Mouse (Mus musculus) activated CD4-positive, CD25-positive, alpha-beta regulatory T cell, adult 4 months (primary cell): ENCODE results near the gene Ccdc13. TPM values are rescaled to one million over a fixed set of nuclear protein-coding genes. Genes with fewer than 3 reads are reported as not detected.
A peak's percentile ranks its signal among the peaks of the same experiment; 100 is the strongest.

Experiments
- ATAC-seq: one replicate; pipeline ENCODE4 v1.8.0; 2017
- polyA plus RNA-seq, 2 experiments: library from polyadenylated mRNA; unstranded; fragments of 100-300 nt; shearing (Covaris generic); gene quantifications; one replicate each; pipeline ENCODE4 v1.2.1; 2017

Ccdc13 gene
- polyA plus RNA-seq, 2 experiments from 2014 or later: not detected

GRCm38 (mm10) chr9:121759091-121760081 lies 79.9 kb downstream of the Ccdc13 start, which contains the start of gene Zfp651:
TSS of gene Zfp651 (plus strand) at chr9:121759330.
- peak; percentile 13 for ATAC-seq

GRCm38 (mm10) chr9:121757835-121758814 lies 81.1 kb downstream of the Ccdc13 start:
- no peak for ATAC-seq

GRCm38 (mm10) chr9:121757432-121757831 lies 81.8 kb downstream of the Ccdc13 start:
- peak; percentile 45 for ATAC-seq

DNA sequence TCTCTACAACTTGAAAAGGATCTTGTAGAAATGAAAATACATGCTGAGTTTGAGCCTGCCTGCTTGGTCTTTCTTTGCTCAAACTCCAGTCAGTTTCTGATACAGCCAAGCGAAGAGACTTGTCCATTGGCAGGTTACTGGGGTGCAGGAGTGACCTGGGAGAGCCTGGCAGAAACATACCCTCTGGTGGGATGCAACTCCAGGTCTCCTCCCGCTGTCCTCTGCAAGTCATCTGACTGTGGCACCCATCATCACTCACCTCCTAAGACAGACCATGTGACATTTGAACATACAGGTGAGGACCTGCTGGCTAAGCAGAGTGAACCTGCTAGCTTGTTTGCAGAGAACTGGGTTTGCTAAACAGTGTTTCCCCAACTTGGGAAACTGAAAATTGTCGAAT lies 82.5 kb downstream of the Ccdc13 start:
- no peak for ATAC-seq

DNA sequence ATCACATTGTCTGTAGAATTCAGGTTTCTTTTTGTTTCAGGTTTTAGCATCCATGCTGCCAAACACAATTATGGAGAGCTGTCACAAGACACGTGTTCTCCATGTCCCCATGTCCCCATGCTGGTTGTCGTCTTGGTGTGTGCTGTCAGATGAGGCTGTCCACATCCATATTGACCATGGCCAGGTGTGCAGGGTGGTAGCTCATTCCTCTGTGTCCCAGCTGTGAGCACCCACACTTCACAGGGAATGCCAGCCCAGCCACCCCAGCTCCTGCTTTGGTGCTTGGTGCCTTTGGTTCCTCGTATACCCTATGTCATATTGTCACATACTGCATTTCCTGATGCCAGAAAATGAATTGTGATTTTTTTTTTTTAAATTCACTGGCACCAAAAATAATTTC lies 84.6 kb downstream of the Ccdc13 start:
- no peak for ATAC-seq

- ATAC-seq: no peak
These were observed 86.5 kb downstream of the Ccdc13 start for GRCm38 (mm10) chr9:121752774-121753173.

Other genes starting within 250 kb of the Ccdc13 start
- gene Lyzl4, start 197.4 kb downstream of the Ccdc13 start, polyA plus RNA-seq: not detected
- 1 to 10 TPM; 1.5 to 1.8 TPM for gene Vipr1, start 196.7 kb downstream of the Ccdc13 start, polyA plus RNA-seq
- 10 to 100 TPM; 13.3 to 17.7 TPM for gene Sec22c, start 134.0 kb downstream of the Ccdc13 start, polyA plus RNA-seq
- gene Ss18l2, start 129.1 kb downstream of the Ccdc13 start, polyA plus RNA-seq: 10 to 100 TPM; 59.3 to 65.0 TPM
- 100 to 1,000 TPM in 1 of 2 experiments, 10 to 100 TPM in 1; 90.3 to 104 TPM for gene Nktr, start 120.3 kb downstream of the Ccdc13 start, polyA plus RNA-seq
- not detected for gene Zfp651, start 80.1 kb downstream of the Ccdc13 start, polyA plus RNA-seq
- gene Klhl40, start 61.9 kb downstream of the Ccdc13 start, polyA plus RNA-seq: not detected
- gene Hhatl, start 47.0 kb downstream of the Ccdc13 start, polyA plus RNA-seq: not detected
- gene Higd1a, start 18.9 kb upstream of the Ccdc13 start, polyA plus RNA-seq: 100 to 1,000 TPM; 125 to 151 TPM
- gene Ackr2, start 58.9 kb upstream of the Ccdc13 start, polyA plus RNA-seq: not detected
- gene Cyp8b1, start 76.8 kb upstream of the Ccdc13 start, polyA plus RNA-seq: not detected
- gene Fam198a, start 111.5 kb upstream of the Ccdc13 start, polyA plus RNA-seq: not detected
- gene Pomgnt2, start 157.6 kb upstream of the Ccdc13 start, polyA plus RNA-seq: not detected